Mouse (Mus musculus) hindbrain, embryonic 10.5 days (tissue): ENCODE results near the gene Tpbpb. TPM values are rescaled to one million over a fixed set of nuclear protein-coding genes. Genes with fewer than 3 reads are reported as not detected.
"Not testable (repeated sequence)": the region's sequence is repeated elsewhere in the genome, so short reads cannot be mapped to it uniquely, and the experiment has no call there.

ENCODE experiments used
- DNase-seq: peaks from one replicate; pipeline ENCODE4 v3.0.0-alpha.2; 2017; ENCODE audit warnings: low spot score
- H3K27ac ChIP-seq: fragments of 300-500 bp; sonication (generic); 2 replicates; pipeline ENCODE4 v1.5.1; 2016; ENCODE audit warnings: mild to moderate bottlenecking, moderate library complexity
- H3K27me3 ChIP-seq: fragments of 300-500 bp; sonication (generic); 2 replicates; pipeline ENCODE4 v1.6.1; 2016; ENCODE audit warnings: mild to moderate bottlenecking; ENCODE audit not compliant: poor library complexity, insufficient read depth, severe bottlenecking
- H3K36me3 ChIP-seq: fragments of 300-500 bp; sonication (generic); 2 replicates; pipeline ENCODE4 v1.6.1; 2016; ENCODE audit warnings: mild to moderate bottlenecking, moderate library complexity
- H3K4me1 ChIP-seq: fragments of 300-500 bp; sonication (generic); replicated peaks from 2 replicates; pipeline ENCODE4 v1.6.1; 2016; ENCODE audit warnings: mild to moderate bottlenecking
- H3K4me3 ChIP-seq: fragments of 300-500 bp; sonication (generic); 2 replicates; pipeline ENCODE4 v1.5.1; 2016; ENCODE audit warnings: mild to moderate bottlenecking, moderate library complexity
- H3K9me3 ChIP-seq: fragments of 300-500 bp; sonication (generic); 2 replicates; pipeline ENCODE4 v1.6.1; 2016; ENCODE audit warnings: mild to moderate bottlenecking, moderate library complexity
- WGBS: fragments of 180-500 bp; shearing (Covaris S2); methylation state at CpG from one replicate; pipeline ENCODE4 v1.1.7; 2016; 5-methylcytosine and 5-hydroxymethylcytosine counted together
- polyA plus RNA-seq: library from polyadenylated mRNA; unstranded; fragments of >200 nt; fragmentation: Nextera tagmentation; extraction: Ambion mirVana; gene quantifications from 2 replicates; pipeline ENCODE4 v1.2.1, GENCODE M21; 2016

Tpbpb gene
- polyA plus RNA-seq: not detected in 2 replicates

DNA sequence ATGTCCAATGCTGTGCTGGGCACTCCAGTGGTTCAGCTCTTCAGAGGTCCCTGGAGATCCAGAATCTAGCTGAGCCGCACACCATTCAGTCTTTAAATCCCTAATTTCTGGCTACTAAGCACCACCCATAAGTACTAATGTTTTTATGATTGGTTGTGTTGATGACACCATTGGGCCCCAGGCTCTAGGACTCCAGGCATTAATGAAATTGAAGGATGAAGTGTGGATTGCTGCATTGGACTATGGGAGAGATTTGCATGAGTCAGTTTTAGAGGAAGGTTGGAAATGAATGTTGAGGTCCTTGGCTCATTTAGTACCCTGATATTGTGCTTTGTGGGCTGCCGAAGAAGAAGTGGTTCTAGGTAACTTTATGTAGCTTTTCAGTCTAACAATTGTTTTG, at the start of gene Tpbpb:
Tpbpb (minus strand) TSS at position 101 of the 400 bp plus-strand sequence.
- not testable (repeated sequence) for DNase-seq, H3K4me3 ChIP-seq, H3K27me3 ChIP-seq, H3K4me1 ChIP-seq, H3K36me3 ChIP-seq, H3K27ac ChIP-seq
- 89% methylated on average over 2 of the region's 2 CpGs for WGBS
- peaks cover 11% of the 10 kb centered on the region; the same call in 1 of the 2 replicates for H3K9me3 ChIP-seq

DNA sequence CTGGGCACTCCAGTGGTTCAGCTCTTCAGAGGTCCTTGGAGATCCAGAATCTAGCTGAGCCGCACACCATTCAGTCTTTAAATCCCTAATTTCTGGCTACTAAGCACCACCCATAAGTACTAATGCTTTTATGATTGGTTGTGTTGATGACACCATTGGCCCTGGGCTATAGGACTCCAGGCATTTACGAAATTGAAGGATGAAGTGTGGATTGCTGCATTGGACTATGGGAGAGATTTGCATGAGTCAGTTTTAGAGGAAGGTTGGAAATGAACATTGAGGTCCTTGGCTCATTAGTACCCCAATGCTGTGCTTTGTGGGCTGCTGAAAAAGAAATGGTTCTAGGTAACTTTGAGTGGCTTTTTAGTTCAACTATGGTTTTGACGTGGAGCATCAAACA, 37.2 kb upstream of the Tpbpb start, which contains the start of gene Tpbpa:
Tpbpa (minus strand) TSS at position 101 of the 400 bp plus-strand sequence.
- H3K36me3 ChIP-seq, H3K4me3 ChIP-seq, H3K27me3 ChIP-seq, H3K4me1 ChIP-seq, H3K27ac ChIP-seq, DNase-seq: not testable (repeated sequence)
- 81% methylated on average over 3 of the region's 3 CpGs for WGBS
- peaks cover 53% of the 10 kb centered on the region; the same call in 1 of the 2 replicates for H3K9me3 ChIP-seq

DNA sequence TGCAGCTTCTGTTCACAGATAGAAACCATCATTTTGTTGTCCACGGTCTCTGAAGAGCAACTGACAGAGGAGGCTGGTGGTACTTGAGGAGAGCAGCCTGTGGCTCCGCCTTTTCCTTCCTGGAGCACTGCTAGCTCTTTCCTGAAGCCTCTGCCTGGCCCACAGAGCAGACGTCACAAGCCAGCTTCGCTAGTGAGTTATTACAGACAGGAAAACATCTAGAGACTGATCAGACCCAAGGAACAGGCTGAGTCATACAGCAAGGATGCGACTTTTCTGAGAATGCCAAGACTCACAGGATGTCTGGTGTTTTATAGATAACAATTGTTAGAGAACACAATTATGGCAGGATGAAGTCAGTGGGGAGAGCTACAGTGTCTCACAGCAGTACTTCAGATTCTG, 31.8 kb upstream of the Tpbpb start, which contains the start of the genes Gm49391 and Ctla2a:
Gm49391 (minus strand) TSS at position 72 of the 402 bp plus-strand sequence.
Ctla2a (minus strand) TSS at position 126 of the 402 bp plus-strand sequence.
- Histone ChIP-seq H3K4me1 (no peaks in the 10 kb centered on the region), H3K36me3 (no peaks in the 10 kb centered on the region), H3K27ac (no peak within 1 kb of the TSS), H3K27me3 (no peaks in the 10 kb centered on the region), H3K4me3 (no peak within 1 kb of the TSS), H3K9me3 (peaks cover 22% of the 10 kb centered on the region; the same call in 1 of the 2 replicates)
- peak; percentile 2 for DNase-seq
- 74% methylated on average over 5 of the region's 5 CpGs for WGBS

DNA sequence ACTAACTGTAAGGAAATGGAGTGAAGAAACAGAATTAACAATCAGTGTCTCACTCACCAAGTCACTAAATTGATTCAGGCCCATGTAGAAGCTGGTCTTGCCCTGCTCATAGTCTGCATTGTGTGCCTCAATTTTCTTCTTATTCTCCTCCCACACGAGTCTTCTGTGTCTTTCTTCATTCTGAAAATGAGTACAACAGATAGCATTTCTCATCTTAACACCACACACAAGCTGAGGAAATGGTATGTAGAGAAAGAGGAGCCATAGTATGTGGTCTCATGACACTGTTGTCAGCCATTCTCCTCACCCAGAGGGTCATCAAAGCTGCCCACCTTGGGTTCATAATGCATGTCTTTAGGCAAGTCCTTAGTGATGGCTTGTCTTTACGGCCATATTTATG, 30.8 kb upstream of the Tpbpb start, which contains the start of gene Gm49393:
Gm49393 (minus strand) TSS at position 101 of the 400 bp plus-strand sequence.
- not testable (repeated sequence) for H3K27me3 ChIP-seq, H3K4me1 ChIP-seq, H3K27ac ChIP-seq, DNase-seq, H3K4me3 ChIP-seq, H3K36me3 ChIP-seq
- WGBS: 73% methylated on average over 2 of the region's 2 CpGs
- H3K9me3 ChIP-seq: peaks cover 17% of the 10 kb centered on the region; the same call in 1 of the 2 replicates

DNA sequence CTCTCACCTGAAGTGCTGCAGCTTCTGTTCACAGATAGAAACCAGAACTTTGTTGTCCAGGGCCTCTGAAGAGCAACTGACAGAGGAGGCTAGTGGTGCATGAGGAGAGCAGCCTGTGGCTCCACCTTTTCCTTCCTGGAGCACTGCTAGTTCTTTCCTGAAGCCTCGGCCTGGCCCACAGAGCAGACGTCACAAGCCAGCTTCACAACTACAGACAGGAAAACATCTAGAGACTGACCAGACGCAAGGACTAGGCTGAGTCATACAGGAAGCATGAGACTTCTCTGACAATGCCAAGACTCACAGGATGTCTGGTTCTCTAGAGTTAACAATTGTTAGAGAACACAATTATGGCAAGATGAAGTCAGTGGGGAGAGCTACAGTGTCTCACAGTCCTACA, 7.4 kb downstream of the Tpbpb start, which contains the start of gene Ctla2b:
Ctla2b (minus strand) TSS at position 120 of the 400 bp plus-strand sequence.
- no peaks in the 10 kb centered on the region for H3K36me3 ChIP-seq
- H3K4me1 ChIP-seq: no peaks in the 10 kb centered on the region
- 83% methylated on average over 3 of the region's 3 CpGs for WGBS
- no peaks in the 10 kb centered on the region for H3K27me3 ChIP-seq
- no peak within 1 kb of the TSS for H3K4me3 ChIP-seq
- H3K27ac ChIP-seq: no peak within 1 kb of the TSS
- peaks cover 13% of the 10 kb centered on the region; the same call in 1 of the 2 replicates for H3K9me3 ChIP-seq
- DNase-seq: no peak

DNA sequence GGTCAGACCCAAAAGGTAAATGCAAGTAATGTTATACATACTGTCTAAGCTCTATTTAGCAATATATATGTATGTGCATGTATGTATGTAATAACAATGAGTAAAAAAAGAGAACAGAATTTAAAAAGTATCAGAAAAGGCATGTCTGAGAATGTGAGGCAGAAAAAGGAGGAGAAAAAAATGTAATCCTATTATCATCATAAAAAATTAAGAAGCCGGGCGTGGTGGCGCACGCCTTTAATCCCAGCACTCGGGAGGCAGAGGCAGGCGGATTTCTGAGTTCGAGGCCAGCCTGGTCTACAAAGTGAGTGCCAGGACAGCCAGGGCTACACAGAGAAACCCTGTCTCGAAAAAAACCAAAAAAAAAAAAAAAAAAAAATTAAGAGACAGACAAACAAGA, 7.9 kb downstream of the Tpbpb start, which contains the start of gene Gm49392:
Gm49392 (minus strand) TSS at position 101 of the 400 bp plus-strand sequence.
- H3K27ac ChIP-seq, H3K27me3 ChIP-seq, DNase-seq, H3K4me3 ChIP-seq, H3K36me3 ChIP-seq, H3K4me1 ChIP-seq: not testable (repeated sequence)
- H3K9me3 ChIP-seq: peaks cover 13% of the 10 kb centered on the region; the same call in 1 of the 2 replicates
- WGBS: 81% methylated on average over 8 of the region's 8 CpGs

DNA sequence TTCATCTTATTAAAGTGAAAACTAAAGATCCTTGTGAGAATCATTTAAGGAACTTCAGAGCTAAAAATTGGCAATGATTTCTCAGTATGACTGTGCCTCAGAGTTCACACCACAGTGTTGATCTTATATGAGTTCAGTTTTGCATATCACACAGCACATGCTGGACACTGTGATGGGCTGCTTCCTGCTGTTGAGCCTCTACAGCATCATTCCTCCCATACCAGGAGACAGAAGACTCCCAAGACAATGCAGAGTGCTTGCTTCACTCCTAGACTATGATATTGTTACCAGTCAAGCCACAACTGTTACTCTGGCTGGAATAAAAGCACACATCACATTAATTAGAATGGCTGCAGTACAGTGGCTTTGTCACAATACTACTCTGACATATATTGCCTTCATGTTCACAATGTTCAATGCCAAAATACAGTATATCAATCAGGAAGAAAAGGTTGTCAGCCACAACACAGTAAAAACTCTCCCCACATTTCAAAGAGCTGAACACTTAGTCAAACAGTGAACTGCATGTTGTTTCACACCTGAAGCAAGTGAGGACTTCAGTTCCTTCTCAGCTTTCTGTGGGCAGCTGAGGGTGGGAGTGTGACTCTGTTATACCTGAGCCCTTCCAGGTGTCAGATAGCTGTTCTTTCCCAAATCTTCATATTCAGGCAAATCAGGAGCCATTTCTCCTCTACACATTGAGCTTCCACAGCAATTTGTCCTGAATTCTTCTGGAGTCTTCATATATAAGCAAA, 9.1 kb downstream of the Tpbpb start:
- H3K27me3 ChIP-seq: no peaks in the 10 kb centered on the region
- DNase-seq: no peak
- peaks cover 13% of the 10 kb centered on the region; the same call in 1 of the 2 replicates for H3K9me3 ChIP-seq
- H3K27ac ChIP-seq: no peak overlapping the region
- H3K4me1 ChIP-seq: no peaks in the 10 kb centered on the region
- H3K36me3 ChIP-seq: no peaks in the 10 kb centered on the region
- H3K4me3 ChIP-seq: no peak overlapping the region

DNA sequence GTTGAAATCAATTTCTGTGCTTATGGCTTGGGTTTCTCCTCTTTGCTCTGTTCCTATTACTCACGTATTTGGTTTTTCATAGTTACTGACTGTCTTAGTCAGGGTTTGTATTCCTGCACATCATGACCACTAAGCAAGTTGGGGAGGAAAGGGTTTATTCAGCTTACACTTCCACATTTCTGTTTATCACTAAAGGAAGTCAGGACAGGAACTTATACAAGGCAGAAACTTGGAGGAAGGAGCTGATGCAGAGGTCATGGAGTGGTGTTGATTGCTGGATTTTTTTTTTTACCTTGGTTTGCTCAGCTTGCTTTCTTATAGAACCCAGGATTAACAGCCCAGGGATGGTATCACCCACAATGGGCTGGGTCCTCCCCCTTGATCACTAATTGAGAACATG, 12.4 kb downstream of the Tpbpb start:
- H3K4me3 ChIP-seq: no peak overlapping the region
- no peaks in the 10 kb centered on the region for H3K36me3 ChIP-seq
- H3K9me3 ChIP-seq: peaks cover 6% of the 10 kb centered on the region; the same call in 1 of the 2 replicates
- no peaks in the 10 kb centered on the region for H3K4me1 ChIP-seq
- H3K27me3 ChIP-seq: no peaks in the 10 kb centered on the region
- 93% methylated on average over 1 of the region's 1 CpGs for WGBS
- H3K27ac ChIP-seq: no peak overlapping the region
- no peak for DNase-seq

DNA sequence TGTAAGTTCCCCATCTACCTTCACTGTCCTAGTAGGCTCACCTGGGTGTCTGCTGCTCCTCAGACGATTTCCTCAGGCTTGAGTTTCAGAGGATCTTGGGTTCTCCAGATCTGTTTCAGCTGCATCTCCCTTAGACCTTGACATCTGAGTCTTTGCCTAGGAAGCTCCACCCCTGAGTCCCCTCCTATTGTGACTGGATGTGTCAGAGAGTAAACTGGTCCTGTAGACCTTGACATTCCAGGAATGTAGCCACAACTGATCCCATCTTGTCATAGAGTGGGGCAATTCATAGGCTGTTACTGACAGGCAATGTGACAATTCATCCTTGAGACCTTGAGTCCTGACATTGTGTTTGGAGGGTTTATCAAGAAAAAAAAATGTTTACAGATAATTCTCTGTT, 40.4 kb downstream of the Tpbpb start, which contains the start of gene 4930486L24Rik:
4930486L24Rik (minus strand) TSS at position 195 of the 400 bp plus-strand sequence.
- H3K27ac ChIP-seq: no peak within 1 kb of the TSS
- no peak within 1 kb of the TSS for H3K4me3 ChIP-seq
- no peaks in the 10 kb centered on the region for H3K4me1 ChIP-seq
- 83% methylated on average over 1 of the region's 1 CpGs for WGBS
- DNase-seq: no peak
- H3K36me3 ChIP-seq: no peaks in the 10 kb centered on the region
- no peaks in the 10 kb centered on the region for H3K27me3 ChIP-seq
- H3K9me3 ChIP-seq: no peaks in the 10 kb centered on the region

Other genes starting within 250 kb of the Tpbpb start
- not detected in 2 replicates for gene BC051665, start 118.5 kb downstream of the Tpbpb start, polyA plus RNA-seq
- gene Ctsll3, start 102.0 kb downstream of the Tpbpb start, polyA plus RNA-seq: not detected in 2 replicates
- gene 4930486L24Rik, start 40.4 kb downstream of the Tpbpb start, polyA plus RNA-seq: 0.11 TPM in 1 of 2 replicates, not detected in the other
- gene Gm49392, start 8.0 kb downstream of the Tpbpb start, polyA plus RNA-seq: 0.24 TPM in 1 of 2 replicates, not detected in the other
- gene Ctla2b, start 7.4 kb downstream of the Tpbpb start, polyA plus RNA-seq: 1.3 and 2.2 TPM in 2 replicates
- gene Gm49393, start 30.7 kb upstream of the Tpbpb start, polyA plus RNA-seq: not detected in 2 replicates
- gene Gm49391, start 31.7 kb upstream of the Tpbpb start, polyA plus RNA-seq: 1.1 and 1.8 TPM in 2 replicates
- 12.6 and 13.7 TPM in 2 replicates for gene Ctla2a, start 31.7 kb upstream of the Tpbpb start, polyA plus RNA-seq
- not detected in 2 replicates for gene Tpbpa, start 37.1 kb upstream of the Tpbpb start, polyA plus RNA-seq
- gene Ctsj, start 101.1 kb upstream of the Tpbpb start, polyA plus RNA-seq: not detected in 2 replicates
- gene Ctsq, start 135.8 kb upstream of the Tpbpb start, polyA plus RNA-seq: not detected in 2 replicates